Mouse (Mus musculus): Measurements from ENCODE around the gene Tox2.

- no peak for TF ChIP-seq CTCF (conservative IDR thresholded peaks at IDR 0.05; ENCODE audit: low read length)
- TF ChIP-seq POU5F1 (IDR thresholded peaks at IDR 0.05; ENCODE audit: borderline replicate concordance, low read length) = no peak
- TF ChIP-seq NANOG (IDR thresholded peaks at IDR 0.05; ENCODE audit: borderline replicate concordance, low read length) = no peak
Measured at GRCm38 (mm10) chr2:163166067-163166805, 36.7 kb upstream of the Tox2 start.

Data from E14TG2a.4 (cell line).